Mouse (Mus musculus) hindbrain, embryonic 10.5 days (tissue): ENCODE data around the gene Ipmk. TPM values are rescaled to one million over a fixed set of nuclear protein-coding genes. Genes with fewer than 3 reads are reported as not detected.

Source experiments
- DNase-seq: peaks from one replicate; pipeline ENCODE4 v3.0.0-alpha.2; 2017; ENCODE audit warnings: low spot score
- H3K27ac ChIP-seq: fragments of 300-500 bp; sonication (generic); 2 replicates; pipeline ENCODE4 v1.5.1; 2016; ENCODE audit warnings: mild to moderate bottlenecking, moderate library complexity
- H3K27me3 ChIP-seq: fragments of 300-500 bp; sonication (generic); 2 replicates; pipeline ENCODE4 v1.6.1; 2016; ENCODE audit warnings: mild to moderate bottlenecking; ENCODE audit not compliant: poor library complexity, insufficient read depth, severe bottlenecking
- H3K36me3 ChIP-seq: fragments of 300-500 bp; sonication (generic); 2 replicates; pipeline ENCODE4 v1.6.1; 2016; ENCODE audit warnings: mild to moderate bottlenecking, moderate library complexity
- H3K4me1 ChIP-seq: fragments of 300-500 bp; sonication (generic); replicated peaks from 2 replicates; pipeline ENCODE4 v1.6.1; 2016; ENCODE audit warnings: mild to moderate bottlenecking
- H3K4me3 ChIP-seq: fragments of 300-500 bp; sonication (generic); 2 replicates; pipeline ENCODE4 v1.5.1; 2016; ENCODE audit warnings: mild to moderate bottlenecking, moderate library complexity
- H3K9me3 ChIP-seq: fragments of 300-500 bp; sonication (generic); 2 replicates; pipeline ENCODE4 v1.6.1; 2016; ENCODE audit warnings: mild to moderate bottlenecking, moderate library complexity
- WGBS: fragments of 180-500 bp; shearing (Covaris S2); methylation state at CpG from one replicate; pipeline ENCODE4 v1.1.7; 2016; 5-methylcytosine and 5-hydroxymethylcytosine counted together
- polyA plus RNA-seq: library from polyadenylated mRNA; unstranded; fragments of >200 nt; fragmentation: Nextera tagmentation; extraction: Ambion mirVana; gene quantifications from 2 replicates; pipeline ENCODE4 v1.2.1, GENCODE M21; 2016

The Ipmk gene
- polyA plus RNA-seq, 1 experiment from 2014 or later = 15.5 TPM

GRCm38 (mm10) chr10:71343130-71343529, 4.4 kb upstream of the Ipmk start:
- H3K4me1 ChIP-seq = peaks cover 40% of the 10 kb centered on the region
- no peak overlapping the region for H3K27ac ChIP-seq
- H3K27me3 ChIP-seq = no peaks in the 10 kb centered on the region
- WGBS = 89% methylated on average over 3 of the region's 3 CpGs
- H3K36me3 ChIP-seq = 0 out of 2 replicates have a peak, but pooled peaks cover 2% of the 10 kb centered on the region
- DNase-seq = no peak
- no peaks in the 10 kb centered on the region for H3K9me3 ChIP-seq
- no peak overlapping the region for H3K4me3 ChIP-seq

DNA sequence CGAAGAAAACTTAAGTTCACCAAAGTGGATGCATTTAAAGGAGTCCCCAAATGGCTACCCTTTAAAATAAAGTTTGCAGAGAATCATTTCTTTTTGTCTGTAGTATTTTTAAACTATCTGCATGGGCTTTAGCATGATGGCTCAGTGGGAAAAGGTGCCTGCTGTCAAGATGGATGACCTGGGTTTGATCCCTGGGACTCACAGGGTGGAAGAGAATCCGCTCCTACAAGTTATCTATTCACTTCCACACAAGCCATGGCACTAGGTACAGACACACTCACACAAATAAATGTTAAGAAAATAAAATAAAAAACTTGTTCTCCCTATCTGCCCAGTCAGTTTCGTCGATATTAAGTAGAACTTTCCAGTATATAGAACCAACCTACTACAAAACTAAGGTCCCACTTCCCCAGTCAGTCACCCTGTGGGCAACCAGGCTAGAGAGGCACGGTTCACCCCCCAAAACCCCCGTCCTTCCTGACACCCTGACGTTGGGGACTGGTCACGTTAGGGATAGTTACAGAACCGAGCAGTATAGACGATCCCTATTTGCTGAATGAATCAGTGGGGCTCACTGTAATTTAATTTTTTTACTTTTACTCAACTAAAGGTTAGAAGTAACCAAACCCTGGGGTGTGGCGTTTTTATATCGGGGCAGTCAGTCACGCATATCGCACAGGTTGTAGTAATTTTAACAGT, 3.8 kb upstream of the Ipmk start:
- peaks cover 45% of the 10 kb centered on the region for H3K4me1 ChIP-seq
- H3K27me3 ChIP-seq = no peaks in the 10 kb centered on the region
- H3K9me3 ChIP-seq = no peaks in the 10 kb centered on the region
- 0 out of 2 replicates have a peak, but pooled peaks cover 2% of the 10 kb centered on the region for H3K36me3 ChIP-seq
- peak overlapping the region; percentile 88 for H3K4me3 ChIP-seq
- WGBS = 26% methylated on average over 14 of the region's 14 CpGs
- DNase-seq = no peak
- H3K27ac ChIP-seq = peak overlapping the region; percentile 95

DNA sequence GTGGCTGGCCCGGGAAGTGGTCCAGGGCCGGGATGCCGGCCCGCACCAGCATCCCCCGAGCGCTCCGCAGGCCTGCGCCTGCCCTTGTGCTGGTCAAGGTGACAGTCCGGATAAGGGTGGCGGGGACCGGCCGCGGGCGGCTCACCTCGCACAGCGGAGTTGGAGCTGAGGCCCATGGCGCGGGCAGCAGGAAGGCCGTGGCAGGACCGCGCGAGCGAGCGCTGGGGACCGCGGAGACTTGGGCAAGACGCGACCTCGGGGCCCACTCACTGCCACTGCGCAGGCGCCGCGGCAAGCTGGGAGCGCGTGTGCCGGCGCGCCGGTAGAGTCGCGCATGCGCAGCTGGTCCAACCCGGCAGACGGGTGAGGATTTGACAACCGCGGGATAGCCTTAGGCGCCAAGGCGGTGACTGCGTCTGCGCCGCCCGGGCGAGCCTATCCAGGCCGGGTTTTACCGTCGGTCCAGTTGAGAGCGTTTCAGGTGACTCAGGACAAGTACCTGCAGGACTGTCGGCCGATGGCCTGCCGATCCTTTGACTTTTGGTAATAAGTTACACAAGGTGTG, 2.9 kb upstream of the Ipmk start, which contains the start of gene Cisd1:
Cisd1 (minus strand) TSS at position 376 of the 565 bp plus-strand sequence.
- peak within 1 kb of the TSS; percentile 95 for H3K27ac ChIP-seq
- peak within 1 kb of the TSS; percentile 88 for H3K4me3 ChIP-seq
- H3K9me3 ChIP-seq = no peaks in the 10 kb centered on the region
- H3K36me3 ChIP-seq = 0 out of 2 replicates have a peak, but pooled peaks cover 2% of the 10 kb centered on the region
- peaks cover 55% of the 10 kb centered on the region for H3K4me1 ChIP-seq
- no peaks in the 10 kb centered on the region for H3K27me3 ChIP-seq
- DNase-seq = peak; percentile 95
- under 1% methylated on average over 60 of the region's 60 CpGs for WGBS

- H3K9me3 ChIP-seq = no peaks in the 10 kb centered on the region
- WGBS = 49% methylated on average over 2 of the region's 2 CpGs
- H3K27ac ChIP-seq = no peak overlapping the region
- no peak for DNase-seq
- H3K4me1 ChIP-seq = peaks cover 53% of the 10 kb centered on the region
- H3K36me3 ChIP-seq = peaks cover 10% of the 10 kb centered on the region
- no peak overlapping the region for H3K4me3 ChIP-seq
- H3K27me3 ChIP-seq = no peaks in the 10 kb centered on the region
These were observed 1.5 kb upstream of the Ipmk start for GRCm38 (mm10) chr10:71346106-71346505.

- no peak for DNase-seq
- WGBS = 9% methylated on average over 13 of the region's 13 CpGs
- Histone ChIP-seq H3K4me1 (peaks cover 53% of the 10 kb centered on the region), H3K9me3 (no peaks in the 10 kb centered on the region), H3K36me3 (peaks cover 17% of the 10 kb centered on the region), H3K27ac (peak overlapping the region; percentile 95), H3K4me3 (peak overlapping the region; percentile 82), H3K27me3 (no peaks in the 10 kb centered on the region)
These were observed 648 bp upstream of the Ipmk start for GRCm38 (mm10) chr10:71346722-71347508.

- peaks cover 48% of the 10 kb centered on the region for H3K4me1 ChIP-seq
- peak overlapping the region; percentile 82 for H3K4me3 ChIP-seq
- H3K36me3 ChIP-seq = peaks cover 26% of the 10 kb centered on the region
- no peaks in the 10 kb centered on the region for H3K9me3 ChIP-seq
- peak overlapping the region; percentile 95 for H3K27ac ChIP-seq
- H3K27me3 ChIP-seq = no peaks in the 10 kb centered on the region
- DNase-seq = peak; percentile 73
- WGBS = under 1% methylated on average over 48 of the region's 48 CpGs
These were observed 537 bp downstream of the Ipmk start for GRCm38 (mm10) chr10:71347964-71348636.

- H3K4me1 ChIP-seq = peaks cover 42% of the 10 kb centered on the region
- H3K9me3 ChIP-seq = no peaks in the 10 kb centered on the region
- peaks cover 27% of the 10 kb centered on the region for H3K36me3 ChIP-seq
- WGBS = 31% methylated on average over 16 of the region's 16 CpGs
- H3K27ac ChIP-seq = peak overlapping the region; percentile 95
- no peak for DNase-seq
- H3K27me3 ChIP-seq = no peaks in the 10 kb centered on the region
- H3K4me3 ChIP-seq = peak overlapping the region; percentile 82
These were observed 1.2 kb downstream of the Ipmk start for GRCm38 (mm10) chr10:71348637-71349280.

DNA sequence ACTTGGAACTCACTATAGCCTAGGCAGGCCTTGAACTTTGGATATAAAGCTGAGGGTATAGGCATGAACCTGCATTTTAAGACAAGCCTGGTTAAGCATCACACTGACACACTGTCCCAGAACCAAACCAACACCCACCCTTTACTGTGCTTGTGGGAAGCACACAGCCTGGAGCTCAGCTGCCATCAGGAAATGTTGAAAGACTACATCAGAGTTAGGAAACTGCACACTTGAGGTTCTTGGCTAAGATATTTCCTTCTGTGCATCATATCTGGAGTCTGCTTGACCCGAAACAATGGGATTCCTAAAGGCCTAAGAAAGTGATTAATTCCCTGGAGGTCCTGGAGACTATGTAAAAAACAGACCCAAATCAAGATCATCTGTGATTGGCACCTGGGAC, 1.7 kb downstream of the Ipmk start:
- no peaks in the 10 kb centered on the region for H3K9me3 ChIP-seq
- whole genome bisulfite sequencing = 90% methylated on average over 1 of the region's 1 CpGs
- H3K27ac ChIP-seq = no peak overlapping the region
- H3K27me3 ChIP-seq = no peaks in the 10 kb centered on the region
- no peak for DNase-seq
- H3K4me3 ChIP-seq = peak overlapping the region; percentile 82
- peaks cover 27% of the 10 kb centered on the region for H3K36me3 ChIP-seq
- peaks cover 37% of the 10 kb centered on the region for H3K4me1 ChIP-seq

- WGBS = 95% methylated on average over 7 of the region's 7 CpGs
These were observed 3.7 kb downstream of the Ipmk start for GRCm38 (mm10) chr10:71351301-71351700.

GRCm38 (mm10) chr10:71353850-71354249, 6.3 kb downstream of the Ipmk start:
- no peak for DNase-seq
- Histone ChIP-seq H3K36me3 (peaks cover 27% of the 10 kb centered on the region), H3K27me3 (no peaks in the 10 kb centered on the region), H3K4me3 (no peak overlapping the region), H3K27ac (no peak overlapping the region), H3K9me3 (no peaks in the 10 kb centered on the region), H3K4me1 (peaks cover 9% of the 10 kb centered on the region)
- 79% methylated on average over 9 of the region's 9 CpGs for WGBS

More at GRCm38 (mm10) chr10:71351301-71351700, 3.7 kb downstream of the Ipmk start:
- H3K4me1 ChIP-seq = peaks cover 28% of the 10 kb centered on the region
- H3K27me3 ChIP-seq = no peaks in the 10 kb centered on the region
- no peaks in the 10 kb centered on the region for H3K9me3 ChIP-seq
- H3K36me3 ChIP-seq = peaks cover 27% of the 10 kb centered on the region
- H3K4me3 ChIP-seq = no peak overlapping the region
- DNase-seq = no peak
- no peak overlapping the region for H3K27ac ChIP-seq

- DNase-seq = no peak
- Histone ChIP-seq H3K9me3 (no peaks in the 10 kb centered on the region), H3K27me3 (no peaks in the 10 kb centered on the region), H3K27ac (no peak overlapping the region), H3K4me1 (no peaks in the 10 kb centered on the region; the same call in 1 of the 2 replicates), H3K36me3 (peaks cover 27% of the 10 kb centered on the region), H3K4me3 (no peak overlapping the region)
- WGBS = 91% methylated on average over 12 of the region's 12 CpGs
These were observed 7.4 kb downstream of the Ipmk start for GRCm38 (mm10) chr10:71354947-71355346.

DNA sequence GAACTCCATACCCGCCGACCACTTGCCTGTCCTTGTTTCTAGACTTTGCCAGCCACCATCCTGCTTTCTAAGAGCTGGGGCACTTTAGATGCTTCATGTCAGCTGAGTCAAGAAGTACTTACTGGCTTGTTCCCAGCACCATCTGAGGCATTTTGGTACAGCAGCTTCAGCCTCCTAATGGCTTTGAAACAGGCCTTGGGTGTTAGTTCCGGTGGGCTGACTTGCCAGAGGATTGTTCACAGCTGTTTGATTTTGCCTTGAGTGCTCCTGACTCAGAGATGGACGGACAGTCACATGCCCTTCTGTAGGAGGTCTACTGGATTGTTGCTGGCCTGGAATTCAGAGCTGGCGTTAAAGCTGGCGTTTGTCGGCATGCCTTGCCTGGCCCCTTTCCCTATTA, 13.5 kb downstream of the Ipmk start:
- Histone ChIP-seq H3K4me3 (no peak overlapping the region), H3K36me3 (peaks cover 23% of the 10 kb centered on the region), H3K27me3 (no peaks in the 10 kb centered on the region), H3K4me1 (peaks cover 19% of the 10 kb centered on the region), H3K9me3 (no peaks in the 10 kb centered on the region), H3K27ac (no peak overlapping the region)
- no peak for DNase-seq
- 79% methylated on average over 7 of the region's 7 CpGs for WGBS
